Mouse (Mus musculus): Measurements from ENCODE around the gene Slc23a2. TPM values are rescaled to one million over a fixed set of nuclear protein-coding genes. Genes with fewer than 3 reads are reported as not detected.
A peak's percentile ranks its signal among the peaks of the same experiment; 100 is the strongest.

Gene Slc23a2
- polyA plus RNA-seq, 1 experiment from 2014 or later, result 9.8 TPM

- Histone ChIP-seq H3K36me3 (ENCODE audit: control insufficient read depth, insufficient read depth, low read length) (no peaks in the 10 kb centered on the region), H3K27ac (ENCODE audit: low read depth, low read length) (no peak overlapping the region), H3K4me3 (ENCODE audit: low read depth, low read length) (no peak overlapping the region), H3K27me3 (ENCODE audit: control insufficient read depth, insufficient read depth, low read length) (peaks cover 4% of the 10 kb centered on the region; the same call in 1 of the 2 replicates), H3K4me1 (ENCODE audit: control insufficient read depth, insufficient read depth, low read length) (peaks cover 7% of the 10 kb centered on the region), H3K4me2 (no peak overlapping the region), H3K9ac (ENCODE audit: low read length) (no peak overlapping the region), H3K9me3 (ENCODE audit: control insufficient read depth, low read length) (no peaks in the 10 kb centered on the region)
- ATAC-seq (ENCODE audit: low FRiP score), result no peak
- 77% methylated on average over 10 of the region's 10 CpGs for WGBS
- no peak for DNase-seq (ENCODE audit: low spot score, missing footprints)
Measured at GRCm38 (mm10) chr2:132140536-132140935, 4.4 kb downstream of the Slc23a2 start.

DNA sequence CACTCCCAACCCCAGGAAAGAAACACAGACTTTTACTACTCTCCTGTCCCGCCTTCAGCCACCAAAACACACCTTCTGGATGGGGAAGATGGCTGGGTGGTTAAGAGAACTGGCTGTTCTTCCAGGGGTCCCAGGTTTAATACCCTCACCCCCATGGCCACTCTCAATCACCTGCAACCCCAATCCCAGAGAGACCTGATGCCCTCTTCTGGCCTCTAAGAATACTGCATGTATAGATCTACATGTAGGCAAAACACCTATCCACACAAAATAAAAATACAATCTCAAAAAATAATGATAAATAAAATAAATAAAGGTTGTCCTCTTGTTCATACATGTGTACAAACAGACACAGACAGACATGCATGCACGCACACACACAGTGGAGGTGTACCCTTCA, 5.8 kb downstream of the Slc23a2 start:
- H3K9me3 ChIP-seq (ENCODE audit: control insufficient read depth, low read length), result no peaks in the 10 kb centered on the region
- WGBS, result 84% methylated on average over 2 of the region's 2 CpGs

DNA sequence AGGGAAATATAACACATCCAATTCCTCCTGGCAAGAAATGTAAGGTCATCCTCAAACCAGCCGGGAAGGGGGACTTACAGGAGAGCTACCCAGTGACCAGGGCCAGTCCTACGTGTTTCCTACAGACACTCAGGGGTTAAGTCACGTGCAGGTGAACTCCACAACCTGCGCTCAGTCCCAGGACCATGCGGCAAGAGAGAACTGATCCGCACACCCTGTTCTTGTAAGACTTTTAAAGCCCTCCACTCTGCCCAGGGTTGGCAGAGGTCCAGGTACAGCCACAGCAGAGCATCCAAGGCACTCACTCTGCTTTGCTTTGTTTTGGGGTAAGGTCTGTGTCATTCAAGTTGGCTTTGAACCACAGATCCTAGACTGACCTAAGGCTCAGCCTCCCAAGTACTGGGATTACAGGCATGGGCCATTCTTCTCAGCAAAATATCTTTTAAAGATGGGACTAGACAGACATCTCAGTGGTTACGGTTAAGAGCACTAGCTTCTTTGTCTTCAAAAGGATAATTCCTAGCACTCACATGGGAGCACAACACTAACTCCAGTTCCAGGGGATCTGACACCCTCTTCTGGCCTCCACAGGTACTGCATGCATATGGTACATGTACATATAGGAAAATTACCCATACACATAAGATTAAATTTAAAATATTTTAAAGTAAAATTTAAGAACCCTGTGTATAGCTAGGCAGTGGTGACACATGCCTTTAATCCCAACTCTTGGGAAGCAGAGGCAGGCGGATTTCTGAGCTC, 8.9 kb downstream of the Slc23a2 start:
- Histone ChIP-seq H3K4me2 (no peak overlapping the region), H3K4me3 (ENCODE audit: low read depth, low read length) (no peak overlapping the region), H3K27me3 (ENCODE audit: control insufficient read depth, insufficient read depth, low read length) (no peaks in the 10 kb centered on the region), H3K36me3 (ENCODE audit: control insufficient read depth, insufficient read depth, low read length) (no peaks in the 10 kb centered on the region), H3K27ac (ENCODE audit: low read depth, low read length) (no peak overlapping the region), H3K4me1 (ENCODE audit: control insufficient read depth, insufficient read depth, low read length) (peaks cover 4% of the 10 kb centered on the region; the same call in 1 of the 2 replicates), H3K9ac (ENCODE audit: low read length) (no peak overlapping the region), H3K9me3 (ENCODE audit: control insufficient read depth, low read length) (no peaks in the 10 kb centered on the region)
- WGBS, result 91% methylated on average over 8 of the region's 8 CpGs
- ATAC-seq (ENCODE audit: low FRiP score) (no peak), DNase-seq (ENCODE audit: low spot score, missing footprints) (no peak)

More for the DNA sequence above, 5.8 kb downstream of the Slc23a2 start:
- Histone ChIP-seq H3K27me3 (ENCODE audit: control insufficient read depth, insufficient read depth, low read length) (peaks cover 4% of the 10 kb centered on the region; the same call in 1 of the 2 replicates), H3K36me3 (ENCODE audit: control insufficient read depth, insufficient read depth, low read length) (no peaks in the 10 kb centered on the region), H3K4me1 (ENCODE audit: control insufficient read depth, insufficient read depth, low read length) (peaks cover 4% of the 10 kb centered on the region; the same call in 1 of the 2 replicates), H3K4me3 (ENCODE audit: low read depth, low read length) (no peak overlapping the region), H3K27ac (ENCODE audit: low read depth, low read length) (no peak overlapping the region), H3K4me2 (no peak overlapping the region), H3K9ac (ENCODE audit: low read length) (no peak overlapping the region)
- no peak for DNase-seq (ENCODE audit: low spot score, missing footprints)
- no peak for ATAC-seq (ENCODE audit: low FRiP score)

- DNase-seq (ENCODE audit: low spot score, missing footprints) (peak; percentile 49), ATAC-seq (ENCODE audit: low FRiP score) (no peak)
- no peak overlapping the region for H3K4me2 ChIP-seq
- H3K9me3 ChIP-seq (ENCODE audit: control insufficient read depth, low read length), result no peaks in the 10 kb centered on the region
- H3K27ac ChIP-seq (ENCODE audit: low read depth, low read length), result no peak overlapping the region
- WGBS, result 90% methylated on average over 4 of the region's 4 CpGs
- H3K4me1 ChIP-seq (ENCODE audit: control insufficient read depth, insufficient read depth, low read length), result peaks cover 4% of the 10 kb centered on the region; the same call in 1 of the 2 replicates
- no peak overlapping the region for H3K9ac ChIP-seq (ENCODE audit: low read length)
- no peaks in the 10 kb centered on the region for H3K36me3 ChIP-seq (ENCODE audit: control insufficient read depth, insufficient read depth, low read length)
- H3K27me3 ChIP-seq (ENCODE audit: control insufficient read depth, insufficient read depth, low read length), result no peaks in the 10 kb centered on the region
- H3K4me3 ChIP-seq (ENCODE audit: low read depth, low read length), result no peak overlapping the region
Measured at GRCm38 (mm10) chr2:132134758-132135157, 10.2 kb downstream of the Slc23a2 start.

GRCm38 (mm10) chr2:132133436-132133835, 11.5 kb downstream of the Slc23a2 start:
- no peak for ATAC-seq (ENCODE audit: low FRiP score)

GRCm38 (mm10) chr2:132131266-132131665, 13.6 kb downstream of the Slc23a2 start:
- no peaks in the 10 kb centered on the region for H3K9me3 ChIP-seq (ENCODE audit: control insufficient read depth, low read length)
- H3K4me1 ChIP-seq (ENCODE audit: control insufficient read depth, insufficient read depth, low read length), result peaks cover 4% of the 10 kb centered on the region; the same call in 1 of the 2 replicates
- 3% methylated on average over 9 of the region's 9 CpGs for WGBS
- H3K27me3 ChIP-seq (ENCODE audit: control insufficient read depth, insufficient read depth, low read length), result no peaks in the 10 kb centered on the region
- H3K4me3 ChIP-seq (ENCODE audit: low read depth, low read length), result no peak overlapping the region
- ATAC-seq (ENCODE audit: low FRiP score), result peak; percentile 48; the same call in 1 of the 2 replicates
- peak overlapping the region; percentile 23; the same call in 1 of the 2 replicates for H3K4me2 ChIP-seq
- no peaks in the 10 kb centered on the region for H3K36me3 ChIP-seq (ENCODE audit: control insufficient read depth, insufficient read depth, low read length)
- no peak overlapping the region for H3K27ac ChIP-seq (ENCODE audit: low read depth, low read length)
- DNase-seq (ENCODE audit: low spot score, missing footprints), result peak; percentile 83
- no peak overlapping the region for H3K9ac ChIP-seq (ENCODE audit: low read length)

More at GRCm38 (mm10) chr2:132133436-132133835, 11.5 kb downstream of the Slc23a2 start:
- no peaks in the 10 kb centered on the region for H3K36me3 ChIP-seq (ENCODE audit: control insufficient read depth, insufficient read depth, low read length)
- no peaks in the 10 kb centered on the region for H3K27me3 ChIP-seq (ENCODE audit: control insufficient read depth, insufficient read depth, low read length)
- no peak overlapping the region for H3K27ac ChIP-seq (ENCODE audit: low read depth, low read length)
- H3K9me3 ChIP-seq (ENCODE audit: control insufficient read depth, low read length), result no peaks in the 10 kb centered on the region
- H3K4me1 ChIP-seq (ENCODE audit: control insufficient read depth, insufficient read depth, low read length), result peaks cover 4% of the 10 kb centered on the region; the same call in 1 of the 2 replicates
- DNase-seq (ENCODE audit: low spot score, missing footprints), result peak; percentile 74
- H3K9ac ChIP-seq (ENCODE audit: low read length), result no peak overlapping the region
- no peak overlapping the region for H3K4me2 ChIP-seq
- 21% methylated on average over 2 of the region's 2 CpGs for WGBS
- H3K4me3 ChIP-seq (ENCODE audit: low read depth, low read length), result no peak overlapping the region

DNA sequence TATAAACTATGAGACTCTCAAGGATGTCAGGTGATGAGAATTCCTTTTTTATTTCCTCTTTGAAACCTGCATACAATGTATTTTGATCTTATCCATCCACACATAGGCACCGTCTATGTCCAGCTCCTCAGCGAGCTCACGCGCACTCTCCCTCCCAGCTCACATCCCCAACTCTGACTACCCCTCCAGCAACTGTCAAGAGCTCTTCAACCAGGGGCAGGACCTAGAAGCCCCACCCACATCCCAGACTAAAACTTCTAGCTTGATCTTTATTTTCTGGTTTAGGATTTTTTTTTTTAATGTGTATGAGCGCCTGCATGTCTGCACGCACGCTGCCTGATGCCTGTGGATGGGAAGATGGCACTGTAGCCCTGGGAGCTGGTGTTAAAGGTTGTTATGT, 14.9 kb downstream of the Slc23a2 start:
- DNase-seq (ENCODE audit: low spot score, missing footprints) (no peak), ATAC-seq (ENCODE audit: low FRiP score) (no peak)
- H3K4me1 ChIP-seq (ENCODE audit: control insufficient read depth, insufficient read depth, low read length), result peaks cover 4% of the 10 kb centered on the region; the same call in 1 of the 2 replicates
- H3K4me3 ChIP-seq (ENCODE audit: low read depth, low read length), result no peak overlapping the region
- H3K36me3 ChIP-seq (ENCODE audit: control insufficient read depth, insufficient read depth, low read length), result no peaks in the 10 kb centered on the region
- no peak overlapping the region for H3K4me2 ChIP-seq
- 92% methylated on average over 7 of the region's 7 CpGs for WGBS
- H3K9me3 ChIP-seq (ENCODE audit: control insufficient read depth, low read length), result no peaks in the 10 kb centered on the region
- no peaks in the 10 kb centered on the region for H3K27me3 ChIP-seq (ENCODE audit: control insufficient read depth, insufficient read depth, low read length)
- no peak overlapping the region for H3K27ac ChIP-seq (ENCODE audit: low read depth, low read length)
- H3K9ac ChIP-seq (ENCODE audit: low read length), result no peak overlapping the region

- 93% methylated on average over 7 of the region's 7 CpGs for WGBS
- no peak overlapping the region for H3K9ac ChIP-seq (ENCODE audit: low read length)
Measured at GRCm38 (mm10) chr2:132129247-132129646, 15.7 kb downstream of the Slc23a2 start.

DNA sequence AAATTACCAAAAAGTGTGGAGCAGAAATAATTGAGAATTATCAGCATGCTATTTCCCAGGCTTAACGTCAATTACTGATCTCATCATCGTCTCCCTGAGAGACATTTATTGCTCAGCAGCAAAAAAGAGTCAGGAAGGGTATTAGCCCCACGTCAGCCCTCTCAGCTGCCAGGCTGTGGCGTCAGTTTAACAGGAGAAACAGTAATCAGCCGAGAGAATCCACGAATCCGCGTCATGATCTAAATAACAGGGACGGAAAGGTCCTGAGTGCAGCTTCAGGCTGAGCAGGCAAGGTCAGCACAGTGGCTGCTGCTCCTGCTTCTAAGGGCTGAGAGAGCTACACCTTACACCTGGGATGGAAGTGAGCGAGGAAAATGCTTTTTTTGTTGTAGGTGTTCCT, 17.0 kb downstream of the Slc23a2 start:
- H3K4me1 ChIP-seq (ENCODE audit: control insufficient read depth, insufficient read depth, low read length), result peaks cover 4% of the 10 kb centered on the region; the same call in 1 of the 2 replicates
- H3K36me3 ChIP-seq (ENCODE audit: control insufficient read depth, insufficient read depth, low read length), result no peaks in the 10 kb centered on the region
- H3K4me3 ChIP-seq (ENCODE audit: low read depth, low read length), result no peak overlapping the region
- DNase-seq (ENCODE audit: low spot score, missing footprints), result no peak
- no peak overlapping the region for H3K27ac ChIP-seq (ENCODE audit: low read depth, low read length)
- ATAC-seq (ENCODE audit: low FRiP score), result no peak
- H3K9me3 ChIP-seq (ENCODE audit: control insufficient read depth, low read length), result no peaks in the 10 kb centered on the region
- 62% methylated on average over 10 of the region's 10 CpGs for WGBS
- H3K9ac ChIP-seq (ENCODE audit: low read length), result no peak overlapping the region
- no peak overlapping the region for H3K4me2 ChIP-seq
- no peaks in the 10 kb centered on the region for H3K27me3 ChIP-seq (ENCODE audit: control insufficient read depth, insufficient read depth, low read length)

More at GRCm38 (mm10) chr2:132129247-132129646, 15.7 kb downstream of the Slc23a2 start:
- Histone ChIP-seq H3K4me1 (ENCODE audit: control insufficient read depth, insufficient read depth, low read length) (peaks cover 4% of the 10 kb centered on the region; the same call in 1 of the 2 replicates), H3K27ac (ENCODE audit: low read depth, low read length) (no peak overlapping the region), H3K36me3 (ENCODE audit: control insufficient read depth, insufficient read depth, low read length) (no peaks in the 10 kb centered on the region), H3K4me2 (no peak overlapping the region), H3K4me3 (ENCODE audit: low read depth, low read length) (no peak overlapping the region), H3K9me3 (ENCODE audit: control insufficient read depth, low read length) (no peaks in the 10 kb centered on the region), H3K27me3 (ENCODE audit: control insufficient read depth, insufficient read depth, low read length) (no peaks in the 10 kb centered on the region)
- DNase-seq (ENCODE audit: low spot score, missing footprints) (no peak), ATAC-seq (ENCODE audit: low FRiP score) (no peak)
